Mouse (Mus musculus) lung, adult 2 months (tissue): ENCODE results near the gene Gm6899.

Source experiments
- CTCF ChIP-seq: fragments of 200-500 bp; IDR thresholded peaks from 2 replicates; pipeline ENCODE4 v1.5.1; 2011; ENCODE audit warnings: mild to moderate bottlenecking, low read length, control low read depth; ENCODE audit not compliant: insufficient read depth
- POLR2A ChIP-seq: fragments of 200-500 bp; IDR thresholded peaks from 2 replicates; pipeline ENCODE4 v1.6.1; 2011; ENCODE audit warnings: low read depth, mild to moderate bottlenecking, control low read depth, low read length, borderline replicate concordance; ENCODE audit errors: extremely low read depth

- TF ChIP-seq POLR2A (no peak), CTCF (no peak)
Observed at GRCm38 (mm10) chr11:26596186-26596585, 3.1 kb downstream of the Gm6899 start.
